Mouse (Mus musculus): ENCODE results near the gene Fut1. TPM values are rescaled to one million over a fixed set of nuclear protein-coding genes. Genes with fewer than 3 reads are reported as not detected.

The Fut1 gene
- polyA plus RNA-seq, 1 experiment from 2014 or later, result not detected

DNA sequence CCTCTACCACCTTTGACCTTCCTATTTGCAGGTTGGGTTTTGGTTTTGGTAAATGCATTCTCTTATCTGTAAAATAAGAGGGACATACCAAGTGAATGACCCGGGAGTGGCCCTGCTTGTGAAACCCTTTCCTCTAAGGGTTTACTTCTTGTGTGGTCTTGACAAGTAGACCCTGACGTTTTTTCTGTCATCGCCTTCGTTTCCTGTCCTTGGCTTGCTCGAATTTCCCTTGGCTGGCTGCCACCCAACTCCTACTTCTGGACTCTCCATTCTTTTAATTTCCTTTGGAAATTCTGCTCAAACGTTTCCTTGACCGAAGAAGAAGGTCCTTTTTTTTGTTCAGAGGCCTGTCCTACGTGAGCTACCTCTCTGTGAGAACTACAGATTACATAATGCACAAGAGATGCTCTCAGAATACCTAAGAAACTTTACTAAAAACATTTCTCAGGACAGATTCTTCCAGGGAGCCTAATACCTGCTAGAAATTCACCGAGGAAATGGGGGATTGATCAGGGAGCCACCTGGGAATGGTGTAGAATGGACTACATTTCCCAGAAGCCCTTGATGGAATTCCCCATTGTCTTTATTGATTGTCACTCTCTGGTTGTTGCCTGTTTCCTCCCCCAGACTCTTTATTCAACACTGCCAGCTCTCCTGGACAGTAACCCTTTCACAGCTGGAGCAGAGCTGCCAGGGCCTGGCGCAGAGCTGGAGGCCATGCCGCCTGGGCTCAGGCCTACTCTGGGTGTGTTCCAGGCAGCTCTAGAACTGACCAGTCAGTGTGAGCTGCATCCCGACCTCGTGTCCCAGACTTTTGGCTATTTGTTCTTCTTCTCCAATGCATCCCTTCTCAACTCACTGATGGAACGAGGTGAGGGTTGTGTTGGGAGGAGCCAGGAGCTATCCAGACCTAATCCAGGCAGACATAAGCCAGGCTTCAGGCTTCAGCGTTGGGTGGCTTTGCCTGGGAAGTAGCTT, 18.9 kb downstream of the Fut1 start:
- H3K27ac ChIP-seq (replicated peaks), result no peak overlapping the region
- peaks cover 11% of the 10 kb centered on the region for H3K36me3 ChIP-seq
- no peak overlapping the region for H3K4me3 ChIP-seq
- H3K4me1 ChIP-seq, result peaks cover 39% of the 10 kb centered on the region
- H3K9me3 ChIP-seq (replicated peaks), result 0 out of 2 replicates have a peak, but pooled peaks cover 4% of the 10 kb centered on the region
- 86% methylated on average over 15 of the region's 15 CpGs for WGBS
- peaks cover 47% of the 10 kb centered on the region for H3K27me3 ChIP-seq (ENCODE audit: low read depth, poor library complexity, severe bottlenecking)
- DNase-seq (ENCODE audit: low spot score), result no peak

DNA sequence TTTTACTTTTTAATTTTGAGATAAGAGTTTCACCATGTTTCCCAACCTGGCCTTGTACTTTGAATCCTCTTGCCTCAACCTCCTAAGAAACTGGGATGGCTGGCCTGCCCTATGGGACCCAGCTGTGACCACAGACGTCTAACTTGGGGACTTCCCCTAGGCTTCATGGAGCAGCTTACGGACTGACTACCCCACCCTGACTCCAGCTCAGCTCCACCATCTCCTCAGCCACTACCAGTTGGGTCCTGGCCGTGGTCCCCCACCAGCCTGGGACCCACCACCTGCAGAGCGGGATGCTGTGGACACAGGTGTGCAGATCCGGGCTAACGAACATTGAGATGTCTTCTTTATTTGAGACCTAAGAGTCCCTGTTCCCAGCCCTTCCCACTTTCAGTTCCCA, 20.6 kb downstream of the Fut1 start:
- peaks cover 11% of the 10 kb centered on the region for H3K36me3 ChIP-seq
- WGBS, result 96% methylated on average over 6 of the region's 6 CpGs
- no peak for DNase-seq (ENCODE audit: low spot score)
- peaks cover 35% of the 10 kb centered on the region for H3K27me3 ChIP-seq (ENCODE audit: low read depth, poor library complexity, severe bottlenecking)
- no peak overlapping the region for H3K27ac ChIP-seq (replicated peaks)
- H3K9me3 ChIP-seq (replicated peaks), result 0 out of 2 replicates have a peak, but pooled peaks cover 4% of the 10 kb centered on the region
- peak overlapping the region; percentile 46; the same call in 1 of the 2 replicates for H3K4me3 ChIP-seq
- peaks cover 46% of the 10 kb centered on the region for H3K4me1 ChIP-seq

- peak; percentile 96 for DNase-seq (ENCODE audit: low spot score)
- H3K9me3 ChIP-seq (replicated peaks), result 0 out of 2 replicates have a peak, but pooled peaks cover 4% of the 10 kb centered on the region
- H3K27me3 ChIP-seq (ENCODE audit: low read depth, poor library complexity, severe bottlenecking), result peaks cover 24% of the 10 kb centered on the region
- peak overlapping the region; percentile 74 for H3K27ac ChIP-seq (replicated peaks)
- 19% methylated on average over 29 of the region's 29 CpGs for WGBS
- H3K36me3 ChIP-seq, result peaks cover 11% of the 10 kb centered on the region
- peak overlapping the region; percentile 46 for H3K4me3 ChIP-seq
- peaks cover 52% of the 10 kb centered on the region for H3K4me1 ChIP-seq
These were observed 21.7 kb downstream of the Fut1 start for GRCm38 (mm10) chr7:45638623-45639401.

DNA sequence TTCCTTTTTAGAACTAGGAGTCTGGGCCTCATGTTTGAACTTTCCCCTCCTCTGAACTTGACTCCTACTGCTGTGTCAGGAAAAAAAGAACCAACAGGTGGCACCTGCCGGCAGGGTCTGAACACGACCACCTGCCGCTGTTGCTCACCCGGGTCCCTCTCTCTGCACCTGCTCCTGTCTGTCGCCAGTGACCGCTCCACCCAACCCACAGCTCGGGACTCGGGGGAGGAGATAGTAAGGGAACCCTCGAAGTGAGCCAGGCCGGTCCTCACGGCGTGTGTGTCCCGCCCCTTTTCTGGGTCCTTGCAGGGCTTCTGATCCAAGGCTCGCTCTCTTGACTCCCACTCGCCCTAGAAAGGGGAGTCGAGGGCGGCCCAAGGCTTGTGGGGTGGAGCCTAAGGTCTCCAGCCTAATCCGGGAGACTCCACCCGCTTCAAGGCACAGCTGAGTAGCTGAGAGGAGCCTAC, 22.5 kb downstream of the Fut1 start, which contains the start of gene Mamstr:
Gene Mamstr (plus strand): TSS at position 417 of the 467 bp plus-strand sequence.
- Histone ChIP-seq H3K4me3 (no peak within 1 kb of the TSS), H3K4me1 (peaks cover 60% of the 10 kb centered on the region), H3K27me3 (ENCODE audit: low read depth, poor library complexity, severe bottlenecking) (peaks cover 24% of the 10 kb centered on the region), H3K9me3 (replicated peaks) (0 out of 2 replicates have a peak, but pooled peaks cover 4% of the 10 kb centered on the region), H3K27ac (replicated peaks) (peak within 1 kb of the TSS; percentile 29), H3K36me3 (peaks cover 11% of the 10 kb centered on the region)
- WGBS, result 21% methylated on average over 19 of the region's 19 CpGs
- DNase-seq (ENCODE audit: low spot score), result no peak

DNA sequence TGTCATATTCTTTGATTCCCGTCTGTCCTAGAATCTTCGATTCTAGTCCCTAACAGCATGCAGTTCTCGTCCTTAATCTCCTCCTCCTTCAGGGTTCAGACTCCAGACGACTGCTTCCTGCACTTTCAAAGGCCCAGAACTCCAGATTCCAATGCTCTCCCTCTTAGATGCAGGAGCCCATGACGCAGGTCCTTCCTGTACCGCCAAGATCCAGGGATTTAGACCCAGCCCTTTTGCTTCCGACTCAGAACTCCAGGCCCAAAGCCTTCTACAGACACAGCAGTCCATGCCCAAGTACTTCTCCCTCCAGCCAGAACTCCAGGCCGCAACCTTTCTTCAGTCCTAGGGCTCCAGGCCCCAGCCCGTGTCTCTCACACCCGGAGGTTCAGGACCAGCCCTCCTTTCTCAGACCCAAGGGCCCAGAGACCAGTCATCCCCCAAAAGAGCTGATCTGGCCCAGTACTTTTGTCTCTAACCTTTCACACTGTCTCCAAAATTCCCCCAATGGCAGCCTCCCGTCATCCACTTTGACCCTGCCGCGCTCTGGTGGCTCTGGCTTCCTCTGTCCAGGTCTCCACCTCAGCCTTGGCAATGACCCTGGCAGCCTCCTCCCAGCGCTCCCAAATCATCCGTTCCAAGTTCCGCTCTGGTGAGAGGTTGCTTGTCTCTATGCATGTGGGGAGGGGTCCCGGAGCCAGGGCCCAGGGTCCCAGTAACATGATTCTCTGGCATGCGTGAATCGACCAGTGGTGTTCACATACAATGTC, 23.3 kb downstream of the Fut1 start:
- Histone ChIP-seq H3K4me3 (no peak overlapping the region), H3K36me3 (peaks cover 11% of the 10 kb centered on the region), H3K27me3 (ENCODE audit: low read depth, poor library complexity, severe bottlenecking) (peaks cover 29% of the 10 kb centered on the region), H3K27ac (replicated peaks) (no peak overlapping the region), H3K9me3 (replicated peaks) (0 out of 2 replicates have a peak, but pooled peaks cover 4% of the 10 kb centered on the region), H3K4me1 (peaks cover 66% of the 10 kb centered on the region)
- whole genome bisulfite sequencing, result 73% methylated on average over 19 of the region's 19 CpGs
- DNase-seq (ENCODE audit: low spot score), result no peak

GRCm38 (mm10) chr7:45641391-45642040, 24.4 kb downstream of the Fut1 start:
- peak overlapping the region; percentile 3; the same call in 1 of the 2 replicates for H3K4me3 ChIP-seq
- H3K4me1 ChIP-seq, result peaks cover 72% of the 10 kb centered on the region
- H3K36me3 ChIP-seq, result peaks cover 5% of the 10 kb centered on the region
- DNase-seq (ENCODE audit: low spot score), result no peak
- no peaks in the 10 kb centered on the region for H3K9me3 ChIP-seq (replicated peaks)
- WGBS, result 74% methylated on average over 17 of the region's 17 CpGs
- peaks cover 29% of the 10 kb centered on the region for H3K27me3 ChIP-seq (ENCODE audit: low read depth, poor library complexity, severe bottlenecking)
- H3K27ac ChIP-seq (replicated peaks), result peak overlapping the region; percentile 24

DNA sequence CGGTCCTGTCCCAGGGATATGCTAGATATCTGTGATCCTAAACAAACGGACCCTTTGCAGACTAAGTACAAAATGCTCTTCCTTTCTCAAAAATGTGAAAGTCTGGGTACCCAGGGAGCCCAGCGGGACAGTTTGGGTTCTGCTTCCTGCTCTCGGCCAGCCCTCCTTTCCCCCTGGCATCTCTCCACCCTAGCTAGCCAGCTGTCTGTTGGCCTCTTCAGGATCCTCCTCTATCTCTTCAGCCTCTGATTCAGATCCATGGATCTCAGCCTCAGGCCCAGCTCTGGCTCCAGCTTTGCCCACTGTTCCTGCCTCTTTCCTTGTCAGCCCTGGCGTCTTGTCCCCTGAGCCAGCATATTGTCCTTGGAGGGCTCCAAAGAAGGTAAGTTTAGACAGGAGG, 25.0 kb downstream of the Fut1 start:
- WGBS, result 87% methylated on average over 5 of the region's 5 CpGs
- H3K27ac ChIP-seq (replicated peaks), result peak overlapping the region; percentile 24; the same call in 1 of the 2 replicates

DNA sequence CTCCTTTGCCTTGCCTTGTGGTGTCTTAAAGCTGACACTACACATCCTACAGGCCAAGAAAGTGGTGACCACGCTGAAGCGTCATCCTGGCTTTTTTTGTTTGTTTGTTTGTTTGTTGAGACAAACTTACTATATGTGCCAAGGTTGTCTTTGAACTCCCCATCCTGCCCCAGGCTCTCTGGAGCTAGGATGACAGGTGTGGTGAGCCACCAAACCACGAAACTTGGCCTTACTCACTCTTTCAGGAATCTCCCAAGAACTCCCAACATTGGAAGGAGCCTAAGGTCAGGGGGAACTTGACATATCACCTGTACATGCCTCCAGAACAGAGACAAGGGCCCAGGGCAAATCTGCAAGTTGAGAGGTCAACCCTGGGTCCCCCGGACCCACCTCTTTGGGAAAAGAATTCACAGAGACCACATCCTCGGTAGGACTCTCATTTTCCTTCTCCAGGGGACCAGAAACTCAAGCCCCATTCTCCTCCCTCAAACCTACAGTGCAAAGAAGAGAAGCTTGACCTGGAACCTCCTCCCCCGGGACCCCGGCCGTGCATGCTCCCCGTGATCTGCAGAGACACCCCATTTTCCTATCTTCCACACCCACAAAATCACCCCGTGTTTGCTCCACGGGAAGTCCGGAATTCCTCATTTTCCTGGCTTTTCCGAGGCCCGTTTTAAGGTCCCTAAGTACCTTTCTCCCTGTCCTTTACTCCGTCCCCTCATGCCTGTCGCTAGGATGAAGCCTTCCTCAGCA, 25.6 kb downstream of the Fut1 start:
- no peaks in the 10 kb centered on the region for H3K9me3 ChIP-seq (replicated peaks)
- no peaks in the 10 kb centered on the region for H3K36me3 ChIP-seq
- peaks cover 33% of the 10 kb centered on the region for H3K27me3 ChIP-seq (ENCODE audit: low read depth, poor library complexity, severe bottlenecking)
- WGBS, result 44% methylated on average over 16 of the region's 16 CpGs
- DNase-seq (ENCODE audit: low spot score), result no peak
- peaks cover 72% of the 10 kb centered on the region for H3K4me1 ChIP-seq
- H3K27ac ChIP-seq (replicated peaks), result peak overlapping the region; percentile 95
- peak overlapping the region; percentile 64 for H3K4me3 ChIP-seq

More for the DNA sequence above, 25.0 kb downstream of the Fut1 start:
- Histone ChIP-seq H3K27me3 (ENCODE audit: low read depth, poor library complexity, severe bottlenecking) (peaks cover 33% of the 10 kb centered on the region), H3K4me3 (peak overlapping the region; percentile 64; the same call in 1 of the 2 replicates), H3K4me1 (peaks cover 72% of the 10 kb centered on the region), H3K36me3 (no peaks in the 10 kb centered on the region), H3K9me3 (replicated peaks) (no peaks in the 10 kb centered on the region)
- no peak for DNase-seq (ENCODE audit: low spot score)

DNA sequence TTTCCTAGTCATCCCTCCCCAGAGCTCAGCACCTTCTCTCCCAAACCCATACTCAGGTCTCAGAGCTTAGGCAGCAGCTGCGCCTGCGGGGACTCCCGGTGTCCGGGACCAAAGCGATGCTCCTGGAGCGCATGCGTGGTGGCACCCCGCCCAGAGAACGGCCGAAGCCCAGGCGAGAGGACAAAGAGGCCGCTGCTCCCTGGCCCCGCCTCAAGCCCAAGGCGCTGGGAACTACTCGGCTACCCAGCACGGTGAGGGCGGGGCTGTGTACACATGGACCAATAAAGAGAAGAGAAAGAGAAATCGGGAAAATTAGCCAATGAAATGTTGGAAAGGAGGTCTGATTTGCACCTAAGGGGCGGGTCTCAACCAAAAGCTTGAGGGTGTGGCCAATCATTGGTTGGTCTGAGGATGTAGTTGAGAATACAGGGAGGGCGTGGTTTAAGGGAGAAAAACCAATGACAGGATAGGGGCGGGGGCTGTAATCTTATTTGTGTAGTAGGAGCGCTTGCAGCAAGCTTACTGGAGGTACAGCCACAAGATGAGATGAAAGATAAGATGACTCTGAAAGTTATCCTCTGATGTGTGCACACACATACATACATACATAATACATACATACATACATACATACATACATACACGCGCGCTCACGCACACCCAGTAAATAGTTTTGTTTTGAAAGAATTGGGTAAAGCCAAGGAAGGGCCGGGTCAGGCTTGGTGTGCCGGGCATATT, 26.5 kb downstream of the Fut1 start:
- DNase-seq (ENCODE audit: low spot score), result peak; percentile 99
- 2% methylated on average over 28 of the region's 28 CpGs for WGBS
- H3K27ac ChIP-seq (replicated peaks), result peak overlapping the region; percentile 95
- peaks cover 62% of the 10 kb centered on the region for H3K4me1 ChIP-seq
- H3K36me3 ChIP-seq, result no peaks in the 10 kb centered on the region
- H3K4me3 ChIP-seq, result peak overlapping the region; percentile 64
- H3K27me3 ChIP-seq (ENCODE audit: low read depth, poor library complexity, severe bottlenecking), result peaks cover 33% of the 10 kb centered on the region
- H3K9me3 ChIP-seq (replicated peaks), result no peaks in the 10 kb centered on the region

- H3K36me3 ChIP-seq, result no peaks in the 10 kb centered on the region
- DNase-seq (ENCODE audit: low spot score), result peak; percentile 58
- WGBS, result 2% methylated on average over 18 of the region's 18 CpGs
- no peaks in the 10 kb centered on the region for H3K9me3 ChIP-seq (replicated peaks)
- H3K4me3 ChIP-seq, result peak overlapping the region; percentile 64
- peaks cover 57% of the 10 kb centered on the region for H3K4me1 ChIP-seq
- peaks cover 31% of the 10 kb centered on the region for H3K27me3 ChIP-seq (ENCODE audit: low read depth, poor library complexity, severe bottlenecking)
- peak overlapping the region; percentile 95 for H3K27ac ChIP-seq (replicated peaks)
These were observed 27.1 kb downstream of the Fut1 start for GRCm38 (mm10) chr7:45644183-45644582.

All from midbrain, embryonic 10.5 days (tissue).